Mouse (Mus musculus) urinary bladder, adult 2 months (tissue): Measurements from ENCODE around the gene Apol7e. TPM values are rescaled to one million over a fixed set of nuclear protein-coding genes. Genes with fewer than 3 reads are reported as not detected.

ENCODE experiments used
- polyA plus RNA-seq: library from polyadenylated mRNA; depleted of rRNA; stranded (reverse); fragments of >200 nt; gene quantifications from 2 replicates; pipeline ENCODE4 v1.2.3, GENCODE M21; 2012; rRNA removed

Apol7e gene
- polyA plus RNA-seq, 1 experiment = 0.41 TPM

Other genes with a start within 250 kb of the Apol7e start
- not detected in 2 replicates for gene Apol10a, start 221.8 kb upstream of the Apol7e start, polyA plus RNA-seq
- gene Apol11a, start 190.6 kb upstream of the Apol7e start, polyA plus RNA-seq = not detected in 2 replicates
- 1.3 and 1.8 TPM in 2 replicates for gene Apol7c, start 165.5 kb upstream of the Apol7e start, polyA plus RNA-seq
- gene 1700025B11Rik, start 137.0 kb upstream of the Apol7e start, polyA plus RNA-seq = not detected in 2 replicates
- 4.9 and 6.4 TPM in 2 replicates for gene Apol10b, start 102.7 kb upstream of the Apol7e start, polyA plus RNA-seq
- not detected in 2 replicates for gene Gm36245, start 99.6 kb upstream of the Apol7e start, polyA plus RNA-seq
- 0.06 and 0.10 TPM in 2 replicates for gene Apol11b, start 55.6 kb upstream of the Apol7e start, polyA plus RNA-seq
- gene Apol9b, start 30.2 kb downstream of the Apol7e start, polyA plus RNA-seq = 4.6 and 5.5 TPM in 2 replicates
- 0.29 and 0.72 TPM in 2 replicates for gene Apol8, start 58.1 kb downstream of the Apol7e start, polyA plus RNA-seq
- gene Myh9, start 143.3 kb downstream of the Apol7e start, polyA plus RNA-seq = 95.0 and 151 TPM in 2 replicates
- gene Txn2, start 230.1 kb downstream of the Apol7e start, polyA plus RNA-seq = 147 and 157 TPM in 2 replicates